Mouse (Mus musculus) G1E-ER4 (cell line): ENCODE measurements around the gene Rpl41. TPM values are rescaled to one million over a fixed set of nuclear protein-coding genes. Genes with fewer than 3 reads are reported as not detected.

Source experiments
- GATA1 ChIP-seq: IDR thresholded peaks from one replicate; pipeline ENCODE4 v1.8.0; 2012; ENCODE audit warnings: low read length, inconsistent platforms
- polyA plus RNA-seq: library from polyadenylated mRNA; stranded (reverse); fragments of >175 nt; gene quantifications from 2 replicates; pipeline ENCODE4 v1.2.3, GENCODE M21; 2012

Rpl41 gene
- polyA plus RNA-seq, 1 experiment: 8,707 TPM

GRCm38 (mm10) chr10:128535624-128536265 is 13.4 kb downstream of the Rpl41 start:
- no peak for TF ChIP-seq GATA1

- no peak for TF ChIP-seq GATA1
These were observed 13.9 kb downstream of the Rpl41 start for GRCm38 (mm10) chr10:128535206-128535605.

- TF ChIP-seq GATA1: no peak
These were observed 22.4 kb downstream of the Rpl41 start for GRCm38 (mm10) chr10:128526366-128527356.

GRCm38 (mm10) chr10:128525671-128526308 is 23.3 kb downstream of the Rpl41 start, which contains the start of gene Esyt1:
TSS of gene Esyt1 (minus strand) at chr10:128525871.
- no peak for TF ChIP-seq GATA1

GRCm38 (mm10) chr10:128524732-128525662 is 24.1 kb downstream of the Rpl41 start:
- no peak for TF ChIP-seq GATA1

- TF ChIP-seq GATA1: no peak
These were observed 24.9 kb downstream of the Rpl41 start for GRCm38 (mm10) chr10:128524111-128524731.

- no peak for TF ChIP-seq GATA1
These were observed 26.8 kb downstream of the Rpl41 start for GRCm38 (mm10) chr10:128522351-128522750.

- TF ChIP-seq GATA1: no peak
These were observed 28.5 kb downstream of the Rpl41 start for GRCm38 (mm10) chr10:128520591-128520990.

GRCm38 (mm10) chr10:128518833-128519232 is 30.3 kb downstream of the Rpl41 start:
- no peak for TF ChIP-seq GATA1

- TF ChIP-seq GATA1: no peak
These were observed 32.4 kb downstream of the Rpl41 start for GRCm38 (mm10) chr10:128516677-128517076.

GRCm38 (mm10) chr10:128516029-128516428 is 33.1 kb downstream of the Rpl41 start:
- TF ChIP-seq GATA1: no peak

- TF ChIP-seq GATA1: no peak
These were observed 34.1 kb downstream of the Rpl41 start for GRCm38 (mm10) chr10:128515044-128515443.

GRCm38 (mm10) chr10:128511761-128512160 is 37.3 kb downstream of the Rpl41 start:
- TF ChIP-seq GATA1: no peak

- no peak for TF ChIP-seq GATA1
These were observed 37.9 kb downstream of the Rpl41 start for GRCm38 (mm10) chr10:128511189-128511588.
